ENCODE assay signal across 9 mouse cellular contexts in genomic region chr1:191855136-191855878, GRCm38 (mm10). TPM values are rescaled to one million over a fixed set of nuclear protein-coding genes. Genes with fewer than 3 reads are reported as not detected.
DNase-seq lines count a peak whose midpoint lies in the region; ATAC-seq lines count a peak whose summit lies in the region.
"Had no signal": no experiment of that assay in that cellular context is flagged by ENCODE, and none has a peak within 500 bp of the region (broad histone marks: within the 10 kb centered on the region; RNA-seq: fewer than 3 reads in every experiment).

No protein-coding gene starts in this region.

- no peaks in the 10 kb centered on the region for H3K9me3 ChIP-seq in liver, embryonic 12.5 days (replicated peaks)
- no peaks in the 10 kb centered on the region for H3K9me3 ChIP-seq in neural tube, embryonic 15.5 days (replicated peaks)

- peak overlapping the region; percentile 74 for H3K4me2 ChIP-seq in liver, embryonic 12.5 days
- H3K4me2 ChIP-seq in neural tube, embryonic 15.5 days = no peak overlapping the region

- peak; percentile 100 for ATAC-seq in liver, embryonic 12.5 days
- ATAC-seq in neural tube, embryonic 15.5 days (ENCODE audit: low FRiP score) = no peak

- whole genome bisulfite sequencing in liver, embryonic 12.5 days (ENCODE audit: insufficient replicate concordance) = 13% methylated on average over 10 of the region's 10 CpGs
- 76% methylated on average over 10 of the region's 10 CpGs for WGBS in neural tube, embryonic 15.5 days

- DNase-seq in frontal cortex, adult 2 months (ENCODE audit: extremely low spot score in 1 of 2, low spot score in 1 of 2) = peak; percentile 39 to 64
- DNase-seq in frontal cortex, postnatal 25 days (ENCODE audit: low spot score in 2 of 2) = no peak
- peak; percentile 73 for DNase-seq in spleen, adult 12 weeks (ENCODE audit: low spot score)
- no peak for DNase-seq in spleen, adult 18-20 months
- DNase-seq in thymus, postnatal 0 days (ENCODE audit: low spot score) = no peak
- DNase-seq in gastrocnemius, postnatal 25 days = no peak

- H3K4me1 ChIP-seq in liver, embryonic 12.5 days = peaks cover 52% of the 10 kb centered on the region
- no peaks in the 10 kb centered on the region for H3K4me1 ChIP-seq in neural tube, embryonic 15.5 days

- H3K4me3 ChIP-seq in liver, embryonic 12.5 days = peak overlapping the region; percentile 42
- H3K4me3 ChIP-seq in neural tube, embryonic 15.5 days (replicated peaks) = no peak overlapping the region

- no peaks in the 10 kb centered on the region for H3K36me3 ChIP-seq in liver, embryonic 12.5 days
- no peaks in the 10 kb centered on the region for H3K36me3 ChIP-seq in neural tube, embryonic 15.5 days

- H3K9ac ChIP-seq in liver, embryonic 12.5 days = peak overlapping the region; percentile 72
- no peak overlapping the region for H3K9ac ChIP-seq in neural tube, embryonic 15.5 days (replicated peaks)

- peak overlapping the region; percentile 97 for H3K27ac ChIP-seq in liver, embryonic 12.5 days
- no peak overlapping the region for H3K27ac ChIP-seq in neural tube, embryonic 15.5 days (replicated peaks)

- 0 out of 2 replicates have a peak, but pooled peaks cover 14% of the 10 kb centered on the region for H3K27me3 ChIP-seq in liver, embryonic 12.5 days (replicated peaks)
- no peaks in the 10 kb centered on the region for H3K27me3 ChIP-seq in neural tube, embryonic 15.5 days (replicated peaks)
- H3K27me3 ChIP-seq: CH12.LX had no signal

RNA-seq across cellular contexts. Expression of gene Nek2, which starts 34.1 kb away (rescaled TPM):
- polyA plus RNA-seq in frontal cortex, adult 2 months (2012; rRNA removed) = 0.63 and 0.88 TPM in 2 replicates
- polyA plus RNA-seq in liver, embryonic 12.5 days (2016; fragmentation: Nextera tagmentation; extraction: Ambion mirVana) = 49.4 and 51.0 TPM in 2 replicates
- 3.6 and 11.2 TPM in 2 replicates for polyA plus RNA-seq in neural tube, embryonic 15.5 days (2015; fragmentation: Nextera tagmentation; extraction: Ambion mirVana)
- polyA plus RNA-seq in thymus, postnatal 0 days (2015; fragmentation: Nextera tagmentation; extraction: Ambion mirVana) = 49.8 and 53.1 TPM in 2 replicates
- total RNA-seq in gastrocnemius, postnatal 25 days (2021) = under 1 TPM; 0.26 to 0.80 TPM

RNA-seq across cellular contexts. Expression of gene Slc30a1, which starts 51.3 kb away (rescaled TPM):
- polyA plus RNA-seq in frontal cortex, adult 2 months (2012; rRNA removed) = 22.3 and 22.9 TPM in 2 replicates
- polyA plus RNA-seq in liver, embryonic 12.5 days (2016; fragmentation: Nextera tagmentation; extraction: Ambion mirVana) = 6.0 and 7.2 TPM in 2 replicates
- polyA plus RNA-seq in neural tube, embryonic 15.5 days (2015; fragmentation: Nextera tagmentation; extraction: Ambion mirVana) = 3.6 and 4.1 TPM in 2 replicates
- polyA plus RNA-seq in thymus, postnatal 0 days (2015; fragmentation: Nextera tagmentation; extraction: Ambion mirVana) = 1.6 and 2.6 TPM in 2 replicates
- total RNA-seq in gastrocnemius, postnatal 25 days (2021) = 1 to 10 TPM; 4.9 to 8.4 TPM

Comparison
In these comparisons a context has a peak if more than half of its experiments do, and no peak if none do; other contexts are left out.
1. DNase-seq: peak in frontal cortex, adult 2 months (2 of 2) and spleen, adult 12 weeks (single experiment); none in frontal cortex, postnatal 25 days (0 of 2), spleen, adult 18-20 months (0 of 2), thymus, postnatal 0 days (single experiment) and gastrocnemius, postnatal 25 days (single experiment).